Comparison of ENCODE assay signal across 8 mouse cellular contexts in genomic region chr1:172500451-172501370, GRCm38 (mm10). TPM values are rescaled to one million over a fixed set of nuclear protein-coding genes. Genes with fewer than 3 reads are reported as not detected.
DNase-seq lines count a peak whose midpoint lies in the region; ATAC-seq and TF ChIP-seq lines count a peak whose summit lies in the region.

No protein-coding gene starts in this region.

- no peak for TF ChIP-seq CTCF in spleen, adult 2 months (IDR thresholded peaks at IDR 0.05; ENCODE audit: extremely low read depth, insufficient read depth, insufficient read length, insufficient replicate concordance)
- no peak for TF ChIP-seq CTCF in heart, postnatal 0 days (IDR thresholded peaks at IDR 0.05; ENCODE audit: low read depth)
- TF ChIP-seq CTCF in stomach, postnatal 0 days (IDR thresholded peaks at IDR 0.05; ENCODE audit: low read depth): no peak

- H3K9ac ChIP-seq in embryonic facial prominence, embryonic 14.5 days (ENCODE audit: low read depth, low read length): peak overlapping the region; percentile 72
- H3K9ac ChIP-seq in heart, postnatal 0 days (replicated peaks; ENCODE audit: low read depth, low read length): peak overlapping the region; percentile 81
- peak overlapping the region; percentile 88 for H3K9ac ChIP-seq in stomach, postnatal 0 days (ENCODE audit: low read length)

- ATAC-seq in embryonic facial prominence, embryonic 14.5 days (ENCODE audit: low read depth): no peak; the same call in 1 of the 2 replicates
- peak; percentile 70 for ATAC-seq in heart, postnatal 0 days (ENCODE audit: insufficient read depth, low read depth)
- ATAC-seq in megakaryocyte progenitor cell, adult 5-6 weeks (replicated peaks; ENCODE audit: poor library complexity): peak; percentile 23
- ATAC-seq in stomach, postnatal 0 days (ENCODE audit: low FRiP score, low TSS enrichment): peak; percentile 71

- H3K9me3 ChIP-seq in embryonic facial prominence, embryonic 14.5 days (ENCODE audit: control insufficient read depth, low read length): no peaks in the 10 kb centered on the region
- no peaks in the 10 kb centered on the region for H3K9me3 ChIP-seq in heart, postnatal 0 days (replicated peaks; ENCODE audit: control insufficient read depth, low read length)
- H3K9me3 ChIP-seq in stomach, postnatal 0 days (ENCODE audit: control insufficient read depth, low read length): no peaks in the 10 kb centered on the region

- no peaks in the 10 kb centered on the region for H3K27me3 ChIP-seq in spleen, adult 2 months (ENCODE audit: control insufficient read depth, insufficient read depth, low read length)
- H3K27me3 ChIP-seq in embryonic facial prominence, embryonic 14.5 days (replicated peaks; ENCODE audit: control insufficient read depth, insufficient read depth, low read length): 0 out of 2 replicates have a peak, but pooled peaks cover 3% of the 10 kb centered on the region
- H3K27me3 ChIP-seq in heart, postnatal 0 days (ENCODE audit: control insufficient read depth, insufficient read depth, low read length): no peaks in the 10 kb centered on the region
- no peaks in the 10 kb centered on the region for H3K27me3 ChIP-seq in stomach, postnatal 0 days (ENCODE audit: control insufficient read depth, insufficient read depth, low read length)

- peak overlapping the region; percentile 76 for H3K27ac ChIP-seq in spleen, adult 2 months (ENCODE audit: insufficient read depth, low read length)
- peak overlapping the region; percentile 77 for H3K27ac ChIP-seq in embryonic facial prominence, embryonic 14.5 days (replicated peaks; ENCODE audit: low read depth, low read length)
- peak overlapping the region; percentile 92 for H3K27ac ChIP-seq in heart, postnatal 0 days (ENCODE audit: low read depth)
- H3K27ac ChIP-seq in stomach, postnatal 0 days (replicated peaks): peak overlapping the region; percentile 97

- peaks cover 9% of the 10 kb centered on the region for H3K36me3 ChIP-seq in spleen, adult 2 months (ENCODE audit: control insufficient read depth, insufficient read depth, low read length)
- H3K36me3 ChIP-seq in embryonic facial prominence, embryonic 14.5 days (ENCODE audit: control insufficient read depth, insufficient read depth, low read length): peaks cover 29% of the 10 kb centered on the region
- peaks cover 12% of the 10 kb centered on the region for H3K36me3 ChIP-seq in heart, postnatal 0 days (replicated peaks; ENCODE audit: control insufficient read depth, insufficient read depth, low read length)
- H3K36me3 ChIP-seq in stomach, postnatal 0 days (ENCODE audit: control insufficient read depth, insufficient read depth, low read length): peaks cover 6% of the 10 kb centered on the region

- WGBS in spleen, adult 2 months: under 1% methylated on average over 55 of the region's 56 CpGs
- 2% methylated on average over 48 of the region's 56 CpGs for WGBS in embryonic facial prominence, embryonic 14.5 days
- 1% methylated on average over 56 of the region's 56 CpGs for WGBS in heart, postnatal 0 days
- under 1% methylated on average over 54 of the region's 56 CpGs for WGBS in stomach, postnatal 0 days

- H3K4me2 ChIP-seq in embryonic facial prominence, embryonic 14.5 days (ENCODE audit: low read depth, low read length): peak overlapping the region; percentile 69
- H3K4me2 ChIP-seq in heart, postnatal 0 days (ENCODE audit: low read depth, low read length): peak overlapping the region; percentile 63
- H3K4me2 ChIP-seq in stomach, postnatal 0 days (replicated peaks; ENCODE audit: low read depth): peak overlapping the region; percentile 72

- TF ChIP-seq EP300 in heart, postnatal 0 days (IDR thresholded peaks at IDR 0.05; ENCODE audit: low read depth): no peak
- no peak for TF ChIP-seq EP300 in stomach, postnatal 0 days (optimal IDR thresholded peaks at IDR 0.05)

- DNase-seq in spleen, adult 2 months (ENCODE audit: low read depth in 1 of 2, low spot score in 2 of 2): peak in 1 of 2 experiments; percentile 44
- no peak for DNase-seq in spleen, adult 12 weeks (ENCODE audit: low spot score)
- peak; percentile 60 for DNase-seq in embryonic facial prominence, embryonic 14.5 days (ENCODE audit: low spot score)
- peak; percentile 72 for DNase-seq in heart, postnatal 0 days (ENCODE audit: low spot score)
- peak; percentile 74 to 92 for DNase-seq in kidney, postnatal 25 days
- DNase-seq in stomach, postnatal 0 days (ENCODE audit: low spot score): peak; percentile 91
- no peak for DNase-seq in cerebellum, adult 8-10 months

- peaks cover 22% of the 10 kb centered on the region; the same call in 1 of the 2 replicates for H3K4me1 ChIP-seq in spleen, adult 2 months (ENCODE audit: control insufficient read depth, insufficient read depth, insufficient read length)
- peaks cover 33% of the 10 kb centered on the region for H3K4me1 ChIP-seq in embryonic facial prominence, embryonic 14.5 days (ENCODE audit: control insufficient read depth, insufficient read depth, low read length)
- peaks cover 23% of the 10 kb centered on the region for H3K4me1 ChIP-seq in heart, postnatal 0 days (ENCODE audit: control insufficient read depth, insufficient read depth)
- peaks cover 16% of the 10 kb centered on the region for H3K4me1 ChIP-seq in stomach, postnatal 0 days (replicated peaks; ENCODE audit: control insufficient read depth, insufficient read depth)

- TF ChIP-seq POLR2A in spleen, adult 2 months (IDR thresholded peaks at IDR 0.05; ENCODE audit: low read depth, low read length): no peak

- peak overlapping the region; percentile 77 for H3K4me3 ChIP-seq in spleen, adult 2 months (ENCODE audit: extremely low read depth, insufficient read depth, insufficient read length)
- peak overlapping the region; percentile 61 for H3K4me3 ChIP-seq in embryonic facial prominence, embryonic 14.5 days (ENCODE audit: low read depth, low read length)
- peak overlapping the region; percentile 65 for H3K4me3 ChIP-seq in heart, postnatal 0 days (ENCODE audit: low read depth, low read length)
- H3K4me3 ChIP-seq in stomach, postnatal 0 days (ENCODE audit: low read depth, low read length): peak overlapping the region; percentile 73

RNA-seq across cellular contexts. Expression of gene Tagln2, which starts 0.9 kb away (rescaled TPM):
- 186 and 208 TPM in 2 replicates for polyA plus RNA-seq in spleen, adult 2 months (2012; rRNA removed)
- 192 and 231 TPM in 2 replicates for polyA plus RNA-seq in embryonic facial prominence, embryonic 14.5 days (2014; fragmentation: Nextera tagmentation; extraction: Ambion mirVana)
- 235 and 276 TPM in 2 replicates for total RNA-seq in heart, postnatal 0 days (2014; rRNA removed; ENCODE audit: low replicate concordance)
- 203 and 209 TPM in 2 replicates for polyA plus RNA-seq in heart, postnatal 0 days (2015; fragmentation: Nextera tagmentation; extraction: Ambion mirVana)
- 621 and 639 TPM in 2 replicates for total RNA-seq in megakaryocyte progenitor cell, adult 5-6 weeks (2015)
- 290 and 305 TPM in 2 replicates for total RNA-seq in megakaryocyte progenitor cell, adult 5-6 weeks (2017)
- 564 and 594 TPM in 2 replicates for polyA plus RNA-seq in stomach, postnatal 0 days (2015; fragmentation: Nextera tagmentation; extraction: Ambion mirVana)

RNA-seq across cellular contexts. Expression of gene Igsf9, which starts 19.1 kb away (rescaled TPM):
- 8.6 and 9.0 TPM in 2 replicates for polyA plus RNA-seq in spleen, adult 2 months (2012; rRNA removed)
- polyA plus RNA-seq in embryonic facial prominence, embryonic 14.5 days (2014; fragmentation: Nextera tagmentation; extraction: Ambion mirVana): 21.4 and 26.3 TPM in 2 replicates
- total RNA-seq in heart, postnatal 0 days (2014; rRNA removed; ENCODE audit: low replicate concordance): 3.2 and 15.5 TPM in 2 replicates
- 0.75 and 0.78 TPM in 2 replicates for polyA plus RNA-seq in heart, postnatal 0 days (2015; fragmentation: Nextera tagmentation; extraction: Ambion mirVana)
- 0.10 TPM in 1 of 2 replicates, not detected in the other for total RNA-seq in megakaryocyte progenitor cell, adult 5-6 weeks (2015)
- total RNA-seq in megakaryocyte progenitor cell, adult 5-6 weeks (2017): 0.30 TPM in 1 of 2 replicates, not detected in the other
- polyA plus RNA-seq in stomach, postnatal 0 days (2015; fragmentation: Nextera tagmentation; extraction: Ambion mirVana): 16.7 and 19.9 TPM in 2 replicates

RNA-seq across cellular contexts. Expression of gene Cfap45, which starts 19.9 kb away (rescaled TPM):
- polyA plus RNA-seq in spleen, adult 2 months (2012; rRNA removed): 0.19 and 0.20 TPM in 2 replicates
- polyA plus RNA-seq in embryonic facial prominence, embryonic 14.5 days (2014; fragmentation: Nextera tagmentation; extraction: Ambion mirVana): 6.5 and 8.9 TPM in 2 replicates
- total RNA-seq in heart, postnatal 0 days (2014; rRNA removed; ENCODE audit: low replicate concordance): 3.6 and 6.6 TPM in 2 replicates
- 2.3 and 2.6 TPM in 2 replicates for polyA plus RNA-seq in heart, postnatal 0 days (2015; fragmentation: Nextera tagmentation; extraction: Ambion mirVana)
- total RNA-seq in megakaryocyte progenitor cell, adult 5-6 weeks (2015): 0.12 TPM in 1 of 2 replicates, not detected in the other
- total RNA-seq in megakaryocyte progenitor cell, adult 5-6 weeks (2017): not detected in 2 replicates
- polyA plus RNA-seq in stomach, postnatal 0 days (2015; fragmentation: Nextera tagmentation; extraction: Ambion mirVana): 4.6 and 5.4 TPM in 2 replicates

RNA-seq across cellular contexts. Expression of gene Slamf9, which starts 25.6 kb away (rescaled TPM):
- 4.3 and 5.5 TPM in 2 replicates for polyA plus RNA-seq in spleen, adult 2 months (2012; rRNA removed)
- 0.68 and 0.77 TPM in 2 replicates for polyA plus RNA-seq in embryonic facial prominence, embryonic 14.5 days (2014; fragmentation: Nextera tagmentation; extraction: Ambion mirVana)
- total RNA-seq in heart, postnatal 0 days (2014; rRNA removed; ENCODE audit: low replicate concordance): 1.9 and 5.8 TPM in 2 replicates
- 1.6 and 2.0 TPM in 2 replicates for polyA plus RNA-seq in heart, postnatal 0 days (2015; fragmentation: Nextera tagmentation; extraction: Ambion mirVana)
- total RNA-seq in megakaryocyte progenitor cell, adult 5-6 weeks (2015): 0.35 and 0.49 TPM in 2 replicates
- total RNA-seq in megakaryocyte progenitor cell, adult 5-6 weeks (2017): 0.41 and 0.62 TPM in 2 replicates
- 1.8 TPM in 2 replicates for polyA plus RNA-seq in stomach, postnatal 0 days (2015; fragmentation: Nextera tagmentation; extraction: Ambion mirVana)

RNA-seq across cellular contexts. Expression of gene Vsig8, which starts 55.0 kb away (rescaled TPM):
- 0.09 and 0.29 TPM in 2 replicates for polyA plus RNA-seq in spleen, adult 2 months (2012; rRNA removed)
- polyA plus RNA-seq in embryonic facial prominence, embryonic 14.5 days (2014; fragmentation: Nextera tagmentation; extraction: Ambion mirVana): 0.45 and 1.6 TPM in 2 replicates
- not detected in 2 replicates for total RNA-seq in heart, postnatal 0 days (2014; rRNA removed; ENCODE audit: low replicate concordance)
- 0.12 and 0.19 TPM in 2 replicates for polyA plus RNA-seq in heart, postnatal 0 days (2015; fragmentation: Nextera tagmentation; extraction: Ambion mirVana)
- not detected in 2 replicates for total RNA-seq in megakaryocyte progenitor cell, adult 5-6 weeks (2015)
- not detected in 2 replicates for total RNA-seq in megakaryocyte progenitor cell, adult 5-6 weeks (2017)
- 19.2 and 22.7 TPM in 2 replicates for polyA plus RNA-seq in stomach, postnatal 0 days (2015; fragmentation: Nextera tagmentation; extraction: Ambion mirVana)

Comparison
In these comparisons a context has a peak if more than half of its experiments do, and no peak if none do; other contexts are left out.
1. DNase-seq: peak in embryonic facial prominence, embryonic 14.5 days (single experiment), heart, postnatal 0 days (single experiment), kidney, postnatal 25 days (2 of 2) and stomach, postnatal 0 days (single experiment); none in spleen, adult 12 weeks (single experiment) and cerebellum, adult 8-10 months (single experiment).
2. Peak in every context shown above with its lines, with median percentiles within 50 percentile points of each other: H3K27ac ChIP-seq, H3K4me3 ChIP-seq, H3K4me2 ChIP-seq and H3K9ac ChIP-seq.